Mouse (Mus musculus): ENCODE measurements at regions not wholly inside any gene's neighbourhood (a gene's known extent, or its start where the extent isn't known, plus 50 kb on each side); places are given as distances from the start of the nearest gene placed in this dataset.

- Histone ChIP-seq H3K27me3 (replicated peaks; ENCODE audit: control insufficient read depth, insufficient read depth, low read length) (no peaks in the 10 kb centered on the region), H3K4me1 (replicated peaks; ENCODE audit: control insufficient read depth, insufficient read depth, low read length) (peaks cover 9% of the 10 kb centered on the region; the same call in 1 of the 2 replicates), H3K4me2 (ENCODE audit: low read length) (no peak overlapping the region), H3K4me3 (ENCODE audit: low read depth, low read length) (no peak overlapping the region), H3K9ac (ENCODE audit: low read length) (no peak overlapping the region), H3K27ac (ENCODE audit: low read depth) (peak overlapping the region; percentile 66), H3K36me3 (ENCODE audit: control insufficient read depth, insufficient read depth, low read length) (no peaks in the 10 kb centered on the region), H3K9me3 (ENCODE audit: control insufficient read depth, low read length) (no peaks in the 10 kb centered on the region)
- 32% methylated on average over 6 of the region's 6 CpGs for WGBS
- ATAC-seq (replicated peaks; ENCODE audit: low FRiP score, low TSS enrichment, low read depth) (peak; percentile 88), DNase-seq (ENCODE audit: low spot score) (peak; percentile 72)
These were observed 88.7 kb upstream of the Tcf21 start for GRCm38 (mm10) chr10:22908640-22909039.

GRCm38 (mm10) chr10:22905281-22905680, 85.3 kb upstream of the Tcf21 start:
- Histone ChIP-seq H3K36me3 (ENCODE audit: control insufficient read depth, insufficient read depth, low read length) (no peaks in the 10 kb centered on the region), H3K9ac (ENCODE audit: low read length) (no peak overlapping the region), H3K4me1 (replicated peaks; ENCODE audit: control insufficient read depth, insufficient read depth, low read length) (peaks cover 9% of the 10 kb centered on the region; the same call in 1 of the 2 replicates), H3K9me3 (ENCODE audit: control insufficient read depth, low read length) (no peaks in the 10 kb centered on the region), H3K4me2 (ENCODE audit: low read length) (no peak overlapping the region), H3K27me3 (replicated peaks; ENCODE audit: control insufficient read depth, insufficient read depth, low read length) (no peaks in the 10 kb centered on the region), H3K4me3 (ENCODE audit: low read depth, low read length) (no peak overlapping the region), H3K27ac (ENCODE audit: low read depth) (no peak overlapping the region)
- ATAC-seq (replicated peaks; ENCODE audit: low FRiP score, low TSS enrichment, low read depth) (no peak), DNase-seq (ENCODE audit: low spot score) (no peak)
- 49% methylated on average over 2 of the region's 2 CpGs for WGBS

GRCm38 (mm10) chr10:22893442-22893985, 73.5 kb upstream of the Tcf21 start:
- Histone ChIP-seq H3K4me3 (ENCODE audit: low read depth, low read length) (no peak overlapping the region), H3K27ac (ENCODE audit: low read depth) (no peak overlapping the region), H3K36me3 (ENCODE audit: control insufficient read depth, insufficient read depth, low read length) (no peaks in the 10 kb centered on the region), H3K4me1 (replicated peaks; ENCODE audit: control insufficient read depth, insufficient read depth, low read length) (no peaks in the 10 kb centered on the region), H3K9me3 (ENCODE audit: control insufficient read depth, low read length) (no peaks in the 10 kb centered on the region), H3K27me3 (replicated peaks; ENCODE audit: control insufficient read depth, insufficient read depth, low read length) (no peaks in the 10 kb centered on the region), H3K4me2 (ENCODE audit: low read length) (no peak overlapping the region), H3K9ac (ENCODE audit: low read length) (no peak overlapping the region)
- WGBS, result 30% methylated on average over 10 of the region's 10 CpGs
- ATAC-seq (replicated peaks; ENCODE audit: low FRiP score, low TSS enrichment, low read depth), result no peak
- DNase-seq (ENCODE audit: low spot score), result no peak

GRCm38 (mm10) chr10:22887451-22887850, 67.5 kb upstream of the Tcf21 start:
- Histone ChIP-seq H3K4me3 (ENCODE audit: low read depth, low read length) (no peak overlapping the region), H3K4me2 (ENCODE audit: low read length) (no peak overlapping the region), H3K9me3 (ENCODE audit: control insufficient read depth, low read length) (no peaks in the 10 kb centered on the region), H3K9ac (ENCODE audit: low read length) (no peak overlapping the region), H3K4me1 (replicated peaks; ENCODE audit: control insufficient read depth, insufficient read depth, low read length) (no peaks in the 10 kb centered on the region), H3K36me3 (ENCODE audit: control insufficient read depth, insufficient read depth, low read length) (no peaks in the 10 kb centered on the region), H3K27ac (ENCODE audit: low read depth) (no peak overlapping the region), H3K27me3 (replicated peaks; ENCODE audit: control insufficient read depth, insufficient read depth, low read length) (no peaks in the 10 kb centered on the region)
- ATAC-seq (replicated peaks; ENCODE audit: low FRiP score, low TSS enrichment, low read depth) (no peak), DNase-seq (ENCODE audit: low spot score) (no peak)
- WGBS, result 73% methylated on average over 6 of the region's 6 CpGs

GRCm38 (mm10) chr10:22879714-22880113, 59.7 kb upstream of the Tcf21 start:
- ATAC-seq (replicated peaks; ENCODE audit: low FRiP score, low TSS enrichment, low read depth) (no peak), DNase-seq (ENCODE audit: low spot score) (no peak)
- H3K9ac ChIP-seq (ENCODE audit: low read length), result no peak overlapping the region
- H3K36me3 ChIP-seq (ENCODE audit: control insufficient read depth, insufficient read depth, low read length), result no peaks in the 10 kb centered on the region
- WGBS, result 51% methylated on average over 4 of the region's 4 CpGs
- H3K4me2 ChIP-seq (ENCODE audit: low read length), result no peak overlapping the region
- no peaks in the 10 kb centered on the region for H3K9me3 ChIP-seq (ENCODE audit: control insufficient read depth, low read length)
- peaks cover 12% of the 10 kb centered on the region for H3K4me1 ChIP-seq (replicated peaks; ENCODE audit: control insufficient read depth, insufficient read depth, low read length)
- H3K27me3 ChIP-seq (replicated peaks; ENCODE audit: control insufficient read depth, insufficient read depth, low read length), result no peaks in the 10 kb centered on the region
- H3K4me3 ChIP-seq (ENCODE audit: low read depth, low read length), result no peak overlapping the region
- no peak overlapping the region for H3K27ac ChIP-seq (ENCODE audit: low read depth)

- Histone ChIP-seq H3K36me3 (ENCODE audit: control insufficient read depth, insufficient read depth, low read length) (no peaks in the 10 kb centered on the region), H3K9ac (ENCODE audit: low read length) (no peak overlapping the region), H3K4me3 (ENCODE audit: low read depth, low read length) (no peak overlapping the region), H3K4me2 (ENCODE audit: low read length) (no peak overlapping the region), H3K27me3 (replicated peaks; ENCODE audit: control insufficient read depth, insufficient read depth, low read length) (no peaks in the 10 kb centered on the region), H3K9me3 (ENCODE audit: control insufficient read depth, low read length) (no peaks in the 10 kb centered on the region), H3K4me1 (replicated peaks; ENCODE audit: control insufficient read depth, insufficient read depth, low read length) (peaks cover 18% of the 10 kb centered on the region), H3K27ac (ENCODE audit: low read depth) (peak overlapping the region; percentile 73; the same call in 1 of the 2 replicates)
- DNase-seq (ENCODE audit: low spot score) (no peak), ATAC-seq (replicated peaks; ENCODE audit: low FRiP score, low TSS enrichment, low read depth) (no peak)
- 61% methylated on average over 5 of the region's 5 CpGs for WGBS
These were observed 57.7 kb upstream of the Tcf21 start for GRCm38 (mm10) chr10:22877536-22878130.

DNA sequence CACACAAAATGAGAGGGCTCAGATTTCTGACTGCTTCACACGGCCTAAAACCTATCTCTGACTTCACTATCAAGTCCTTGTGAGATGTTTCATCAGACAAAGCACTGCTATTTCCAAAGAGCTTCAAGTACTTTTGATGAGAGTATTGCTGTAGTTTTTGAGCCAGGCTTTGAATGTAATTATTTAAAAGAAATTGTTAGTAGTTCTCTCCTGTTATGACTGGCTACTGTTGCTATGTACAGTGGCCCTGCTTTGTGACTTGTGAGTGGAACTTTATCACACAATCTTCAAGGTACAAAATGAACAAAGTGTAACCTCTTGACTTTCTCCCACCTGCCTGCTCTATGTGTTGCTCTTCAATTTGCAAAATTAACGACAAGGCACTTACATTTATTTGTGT, 57.1 kb upstream of the Tcf21 start:
- Histone ChIP-seq H3K9me3 (ENCODE audit: control insufficient read depth, low read length) (no peaks in the 10 kb centered on the region), H3K4me1 (replicated peaks; ENCODE audit: control insufficient read depth, insufficient read depth, low read length) (peaks cover 19% of the 10 kb centered on the region), H3K27me3 (replicated peaks; ENCODE audit: control insufficient read depth, insufficient read depth, low read length) (no peaks in the 10 kb centered on the region), H3K27ac (ENCODE audit: low read depth) (no peak overlapping the region), H3K4me2 (ENCODE audit: low read length) (no peak overlapping the region), H3K4me3 (ENCODE audit: low read depth, low read length) (no peak overlapping the region), H3K36me3 (ENCODE audit: control insufficient read depth, insufficient read depth, low read length) (no peaks in the 10 kb centered on the region), H3K9ac (ENCODE audit: low read length) (no peak overlapping the region)
- ATAC-seq (replicated peaks; ENCODE audit: low FRiP score, low TSS enrichment, low read depth), result no peak
- WGBS, result 64% methylated on average over 2 of the region's 2 CpGs
- DNase-seq (ENCODE audit: low spot score), result no peak

- no peaks in the 10 kb centered on the region for H3K27me3 ChIP-seq (replicated peaks; ENCODE audit: control insufficient read depth, insufficient read depth, low read length)
- H3K9ac ChIP-seq (ENCODE audit: low read length), result no peak overlapping the region
- peaks cover 19% of the 10 kb centered on the region for H3K4me1 ChIP-seq (replicated peaks; ENCODE audit: control insufficient read depth, insufficient read depth, low read length)
- no peaks in the 10 kb centered on the region for H3K9me3 ChIP-seq (ENCODE audit: control insufficient read depth, low read length)
- ATAC-seq (replicated peaks; ENCODE audit: low FRiP score, low TSS enrichment, low read depth), result no peak
- H3K4me3 ChIP-seq (ENCODE audit: low read depth, low read length), result no peak overlapping the region
- no peak for DNase-seq (ENCODE audit: low spot score)
- 83% methylated on average over 5 of the region's 5 CpGs for WGBS
- H3K36me3 ChIP-seq (ENCODE audit: control insufficient read depth, insufficient read depth, low read length), result no peaks in the 10 kb centered on the region
- no peak overlapping the region for H3K27ac ChIP-seq (ENCODE audit: low read depth)
- H3K4me2 ChIP-seq (ENCODE audit: low read length), result no peak overlapping the region
These were observed 55.7 kb upstream of the Tcf21 start for GRCm38 (mm10) chr10:22875675-22876074.

DNA sequence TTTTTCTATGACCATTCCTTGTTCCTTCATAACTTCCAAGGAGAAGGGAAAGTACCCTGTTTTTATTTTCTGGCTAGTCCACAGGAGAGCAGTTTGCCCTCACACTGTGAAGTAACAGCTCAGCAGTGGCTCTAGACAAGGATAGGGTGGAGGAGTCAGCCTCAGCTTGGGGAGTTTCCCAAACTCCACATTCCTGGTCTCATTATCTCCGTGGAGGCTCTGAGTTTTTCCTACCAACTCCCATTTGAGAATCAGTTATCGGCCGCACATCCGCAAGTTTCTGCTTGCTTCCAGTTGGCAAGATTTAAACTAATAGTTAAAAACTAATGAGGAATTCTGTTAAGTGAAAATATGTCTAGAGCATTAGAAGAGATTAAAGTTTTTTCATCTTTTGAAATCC, 55.2 kb upstream of the Tcf21 start:
- no peak overlapping the region for H3K27ac ChIP-seq (ENCODE audit: low read depth)
- H3K27me3 ChIP-seq (replicated peaks; ENCODE audit: control insufficient read depth, insufficient read depth, low read length), result no peaks in the 10 kb centered on the region
- H3K9me3 ChIP-seq (ENCODE audit: control insufficient read depth, low read length), result no peaks in the 10 kb centered on the region
- ATAC-seq (replicated peaks; ENCODE audit: low FRiP score, low TSS enrichment, low read depth) (no peak), DNase-seq (ENCODE audit: low spot score) (no peak)
- no peak overlapping the region for H3K4me3 ChIP-seq (ENCODE audit: low read depth, low read length)
- no peak overlapping the region for H3K4me2 ChIP-seq (ENCODE audit: low read length)
- no peaks in the 10 kb centered on the region for H3K36me3 ChIP-seq (ENCODE audit: control insufficient read depth, insufficient read depth, low read length)
- 70% methylated on average over 4 of the region's 4 CpGs for WGBS
- no peak overlapping the region for H3K9ac ChIP-seq (ENCODE audit: low read length)
- H3K4me1 ChIP-seq (replicated peaks; ENCODE audit: control insufficient read depth, insufficient read depth, low read length), result peaks cover 19% of the 10 kb centered on the region
